Mouse (Mus musculus) CH12.LX (cell line): ENCODE measurements at regions not wholly inside any gene's neighbourhood (a gene's known extent, or its start where the extent isn't known, plus 50 kb on each side); places are given as distances from the start of the nearest gene placed in this dataset.

ENCODE experiments used
- DNase-seq: peaks from one replicate; pipeline ENCODE4 v3.0.0-alpha.2; 2013; ENCODE audit errors: extremely low read depth
- H3K27ac ChIP-seq: 2 replicates; pipeline ENCODE4 v1.5.1; 2012; ENCODE audit warnings: low read depth, mild to moderate bottlenecking, control low read depth, moderate library complexity; ENCODE audit not compliant: insufficient read depth
- H3K27me3 ChIP-seq: replicated peaks from 2 replicates; pipeline ENCODE3; 2012; ENCODE audit warnings: inconsistent platforms
- H3K36me3 ChIP-seq, 2 experiments: replicated peaks in 1 of 2; 2 replicates each; pipeline versions ENCODE3 to v1.6.1; 2012; ENCODE audit warnings: inconsistent platforms in 1 of 2, low read length in 1 of 2, mild to moderate bottlenecking in 1 of 2, mixed read lengths in 1 of 2, moderate library complexity in 1 of 2; ENCODE audit not compliant: control insufficient read depth in 1 of 2, insufficient read depth in 1 of 2
- H3K4me1 ChIP-seq, 2 experiments: 2 replicates each; pipeline ENCODE4 v1.6.1; 2012; ENCODE audit warnings: inconsistent platforms in 1 of 2, moderate library complexity in 1 of 2; ENCODE audit not compliant: insufficient read depth in 2 of 2, control insufficient read depth in 1 of 2
- H3K4me2 ChIP-seq: 2 replicates; pipeline ENCODE4 v1.6.1; 2012; ENCODE audit warnings: low read depth, mild to moderate bottlenecking, control low read depth; ENCODE audit not compliant: poor library complexity, insufficient read depth, severe bottlenecking
- H3K4me3 ChIP-seq, 3 experiments: fragments of 150-350 bp in 1 of 3; sonication (generic) in 1 of 3; replicated peaks in 1 of 3; 2 replicates each; pipeline versions ENCODE3 to v1.5.1; 2011 to 2012; ENCODE audit warnings: low read depth in 2 of 3, low read length in 2 of 3, mild to moderate bottlenecking in 2 of 3, moderate library complexity in 2 of 3, control low read depth in 1 of 3, improper control_type of control experiment in 1 of 3, inconsistent platforms in 1 of 3, mixed read lengths in 1 of 3; ENCODE audit not compliant: poor library complexity in 1 of 3
- H3K79me2 ChIP-seq: replicated peaks from 2 replicates; pipeline ENCODE4 v1.6.1; 2012; ENCODE audit warnings: mild to moderate bottlenecking, moderate library complexity; ENCODE audit not compliant: control insufficient read depth, poor library complexity, insufficient read depth, severe bottlenecking; ENCODE audit errors: extremely low read depth
- H3K9ac ChIP-seq: 2 replicates; pipeline ENCODE4 v1.6.1; 2012; ENCODE audit warnings: low read depth, mild to moderate bottlenecking, control low read depth, moderate library complexity; ENCODE audit not compliant: insufficient read depth
- H3K9me3 ChIP-seq: replicated peaks from 2 replicates; pipeline ENCODE3; 2012; ENCODE audit warnings: low read length, inconsistent platforms, mixed read lengths
- CHD1 ChIP-seq: IDR thresholded peaks from 2 replicates; pipeline ENCODE4 v1.6.1; 2012; ENCODE audit warnings: low read depth, low read length, improper control_type of control experiment, inconsistent platforms
- CHD2 ChIP-seq: IDR thresholded peaks from 2 replicates; pipeline ENCODE4 v1.6.1; 2011; ENCODE audit warnings: low read length, improper control_type of control experiment
- CTCF ChIP-seq, 2 experiments: IDR thresholded peaks in 1 of 2; conservative IDR thresholded peaks in 1 of 2; 2 replicates each; pipeline ENCODE4 v1.5.1; 2011 to 2012; ENCODE audit warnings: low read depth in 2 of 2, low read length in 2 of 2, improper control_type of control experiment in 1 of 2, inconsistent platforms in 1 of 2, mild to moderate bottlenecking in 1 of 2, moderate library complexity in 1 of 2
- E2F4 ChIP-seq: IDR thresholded peaks from 2 replicates; pipeline ENCODE4 v1.6.1; 2011; ENCODE audit warnings: low read depth, low read length, improper control_type of control experiment; ENCODE audit not compliant: insufficient replicate concordance
- ELF1 ChIP-seq: IDR thresholded peaks from 2 replicates; pipeline ENCODE4 v1.6.1; 2014; ENCODE audit warnings: low read depth, mild to moderate bottlenecking, inconsistent platforms, low read length, improper control_type of control experiment
- ETS1 ChIP-seq: conservative IDR thresholded peaks from 2 replicates; pipeline ENCODE4 v1.6.1; 2012; ENCODE audit warnings: low read depth, mild to moderate bottlenecking, inconsistent platforms, low read length, improper control_type of control experiment, moderate library complexity
- HCFC1 ChIP-seq: IDR thresholded peaks from 2 replicates; pipeline ENCODE4 v1.6.1; 2012; ENCODE audit warnings: low read depth, mild to moderate bottlenecking, inconsistent platforms, low read length, improper control_type of control experiment
- IRF4 ChIP-seq: IDR thresholded peaks from 2 replicates; pipeline ENCODE4 v1.6.1; 2014; ENCODE audit warnings: low read depth, mild to moderate bottlenecking, inconsistent platforms, low read length, improper control_type of control experiment
- JUN ChIP-seq: IDR thresholded peaks from 2 replicates; pipeline ENCODE4 v1.6.1; 2011; ENCODE audit warnings: low read depth, mild to moderate bottlenecking, low read length, improper control_type of control experiment, moderate library complexity; ENCODE audit not compliant: insufficient read depth
- JUND ChIP-seq: conservative IDR thresholded peaks from 2 replicates; pipeline ENCODE4 v1.6.1; 2011; ENCODE audit warnings: low read depth, low read length, improper control_type of control experiment
- KAT2A ChIP-seq: IDR thresholded peaks from 2 replicates; pipeline ENCODE4 v1.6.1; 2012; ENCODE audit warnings: low read length, improper control_type of control experiment, inconsistent platforms; ENCODE audit not compliant: insufficient replicate concordance
- MAFK ChIP-seq: IDR thresholded peaks from 2 replicates; pipeline ENCODE4 v1.6.1; 2011; ENCODE audit warnings: low read length, improper control_type of control experiment; ENCODE audit not compliant: insufficient replicate concordance
- MAX ChIP-seq: IDR thresholded peaks from 2 replicates; pipeline ENCODE4 v1.6.1; 2011; ENCODE audit warnings: low read length, improper control_type of control experiment
- MEF2A ChIP-seq: IDR thresholded peaks from 2 replicates; pipeline ENCODE4 v1.6.1; 2014; ENCODE audit warnings: low read depth, mild to moderate bottlenecking, inconsistent platforms, low read length, improper control_type of control experiment, borderline replicate concordance
- MXI1 ChIP-seq: IDR thresholded peaks from 2 replicates; pipeline ENCODE4 v1.6.1; 2011; ENCODE audit warnings: mild to moderate bottlenecking, low read depth, low read length, improper control_type of control experiment
- NELFE ChIP-seq: IDR thresholded peaks from 2 replicates; pipeline ENCODE4 v1.6.1; 2011; ENCODE audit warnings: low read depth, low read length, improper control_type of control experiment
- NRF1 ChIP-seq: IDR thresholded peaks from 2 replicates; pipeline ENCODE4 v1.6.1; 2014; ENCODE audit warnings: low read depth, mild to moderate bottlenecking, inconsistent platforms, low read length, improper control_type of control experiment, moderate library complexity
- PAX5 ChIP-seq: IDR thresholded peaks from 2 replicates; pipeline ENCODE4 v1.6.1; 2012; ENCODE audit warnings: low read length, inconsistent platforms, mixed read lengths
- POLR2A ChIP-seq: IDR thresholded peaks from 2 replicates; pipeline ENCODE4 v1.6.1; 2011; ENCODE audit warnings: low read depth, mild to moderate bottlenecking, improper control_type of control experiment, low read length
- RAD21 ChIP-seq: IDR thresholded peaks from 2 replicates; pipeline ENCODE4 v1.6.1; 2011; ENCODE audit warnings: low read depth, mild to moderate bottlenecking, low read length, improper control_type of control experiment, moderate library complexity
- SIN3A ChIP-seq: IDR thresholded peaks from 2 replicates; pipeline ENCODE4 v1.6.1; 2012; ENCODE audit warnings: low read length, improper control_type of control experiment, inconsistent platforms
- SMC3 ChIP-seq: IDR thresholded peaks from 2 replicates; pipeline ENCODE4 v1.6.1; 2011; ENCODE audit warnings: low read depth, low read length, improper control_type of control experiment
- TBP ChIP-seq: conservative IDR thresholded peaks from 2 replicates; pipeline ENCODE4 v1.6.1; 2011; ENCODE audit warnings: low read depth, low read length, improper control_type of control experiment
- TCF12 ChIP-seq: IDR thresholded peaks from 2 replicates; pipeline ENCODE4 v1.6.1; 2014; ENCODE audit warnings: low read depth, mild to moderate bottlenecking, inconsistent platforms, low read length, improper control_type of control experiment
- UBTF ChIP-seq: IDR thresholded peaks from 2 replicates; pipeline ENCODE4 v1.6.1; 2012; ENCODE audit warnings: low read depth, mild to moderate bottlenecking, inconsistent platforms, low read length, improper control_type of control experiment, moderate library complexity
- USF1 ChIP-seq: IDR thresholded peaks from 2 replicates; pipeline ENCODE4 v1.6.1; 2014; ENCODE audit warnings: low read depth, mild to moderate bottlenecking, inconsistent platforms, low read length, improper control_type of control experiment
- ZC3H11A ChIP-seq: IDR thresholded peaks from 2 replicates; pipeline ENCODE4 v1.6.1; 2012; ENCODE audit warnings: low read depth, mild to moderate bottlenecking, inconsistent platforms, low read length, improper control_type of control experiment
- ZKSCAN1 ChIP-seq: IDR thresholded peaks from 2 replicates; pipeline ENCODE4 v1.6.1; 2012; ENCODE audit warnings: low read depth, inconsistent platforms, low read length, improper control_type of control experiment, borderline replicate concordance
- dilution Hi-C: fragments of 300-500 bp; cut with MboI; formaldehyde crosslinking; loops from 2 replicates; pipeline ENCODE4 v1.14.3; 2020; ENCODE audit warnings: low sequenced_read_pairs; ENCODE audit not compliant: extremely low pct_unique_long_range_greater_than_20kb, extremely low pct_ligation_motif_present
- in situ Hi-C: fragments of 300-500 bp; cut with MboI; formaldehyde crosslinking; loops from 3 replicates; pipeline ENCODE4 v1.14.3; 2019; ENCODE audit warnings: low sequenced_read_pairs, low pct_ligation_motif_present, low pct_unique_long_range_greater_than_20kb, mixed read lengths

- Histone ChIP-seq H3K4me1 (no peaks in the 10 kb centered on the region), H3K9me3 (no peaks in the 10 kb centered on the region), H3K9ac (no peak overlapping the region), H3K27ac (no peak overlapping the region), H3K4me2 (no peak overlapping the region), H3K27me3 (peaks cover 91% of the 10 kb centered on the region), H3K79me2 (no peaks in the 10 kb centered on the region), H3K4me3 (no peak overlapping the region), H3K36me3 (no peaks in the 10 kb centered on the region)
- in situ Hi-C loops (loop anchor here (25.0 kb wide), 1 partner anchor 168 kb away; the partner anchor contains the start of gene Cyp26b1), dilution Hi-C loops (no loop called here)
- DNase-seq: no peak
- TF ChIP-seq MAFK (no peak), JUN (no peak), RAD21 (no peak), USF1 (no peak), ELF1 (no peak), CTCF (conservative IDR thresholded peaks at IDR 0.05 in 1 of 2, IDR thresholded peaks at IDR 0.05 in 1 of 2; ENCODE audit: low read depth in 2 of 2, low read length in 2 of 2) (no peak), IRF4 (no peak), KAT2A (no peak), ETS1 (no peak), HCFC1 (no peak), TCF12 (no peak), CHD2 (no peak), UBTF (no peak), ZKSCAN1 (no peak), POLR2A (no peak), PAX5 (no peak), MXI1 (no peak), MAX (no peak), ZC3H11A (no peak)
These were observed 174.0 kb downstream of the Cyp26b1 start for GRCm38 (mm10) chr6:84419691-84420090.

- no peak overlapping the region for H3K27ac ChIP-seq
- no peaks in the 10 kb centered on the region for H3K36me3 ChIP-seq
- H3K4me3 ChIP-seq: no peak overlapping the region
- in situ Hi-C loops (loop anchor here (25.0 kb wide), 1 partner anchor 168 kb away; the partner anchor contains the start of gene Cyp26b1), dilution Hi-C loops (no loop called here)
- H3K4me2 ChIP-seq: no peak overlapping the region
- peaks cover 91% of the 10 kb centered on the region for H3K27me3 ChIP-seq
- DNase-seq: no peak
- TF ChIP-seq CHD1 (no peak), NELFE (no peak), HCFC1 (no peak), USF1 (no peak), SMC3 (no peak), JUN (no peak), JUND (no peak), SIN3A (no peak), E2F4 (no peak), RAD21 (no peak), MEF2A (no peak), POLR2A (no peak), NRF1 (no peak), ZC3H11A (no peak), MXI1 (no peak), TBP (no peak)
- no peaks in the 10 kb centered on the region for H3K9me3 ChIP-seq
- H3K4me1 ChIP-seq: no peaks in the 10 kb centered on the region
- no peaks in the 10 kb centered on the region for H3K79me2 ChIP-seq
- H3K9ac ChIP-seq: no peak overlapping the region
These were observed 174.4 kb downstream of the Cyp26b1 start for GRCm38 (mm10) chr6:84419281-84419680.
